Mouse (Mus musculus) heart, embryonic 11.5 days (tissue): ENCODE data around the gene Chst7. TPM values are rescaled to one million over a fixed set of nuclear protein-coding genes. Genes with fewer than 3 reads are reported as not detected.

Source experiments
- ATAC-seq: fragments of 200-750 bp; cut with Nextera tagmentation; replicated peaks from 2 replicates; pipeline ENCODE4 v1.8.0; 2017; ENCODE audit warnings: moderate library complexity; ENCODE audit not compliant: insufficient number of reproducible peaks, low FRiP score, low TSS enrichment
- H3K27ac ChIP-seq: fragments of 300-500 bp; sonication (generic); 2 replicates; pipeline ENCODE4 v1.5.1; 2014; ENCODE audit warnings: mild to moderate bottlenecking, low read depth, low read length
- H3K27me3 ChIP-seq: fragments of 300-500 bp; sonication (generic); 2 replicates; pipeline ENCODE4 v1.6.1; 2014; ENCODE audit warnings: mild to moderate bottlenecking, low read length, mixed read lengths; ENCODE audit not compliant: control insufficient read depth, insufficient read depth
- H3K36me3 ChIP-seq: fragments of 300-500 bp; sonication (generic); 2 replicates; pipeline ENCODE4 v1.6.1; 2014; ENCODE audit warnings: mild to moderate bottlenecking, low read length, moderate library complexity, mixed read lengths; ENCODE audit not compliant: control insufficient read depth, insufficient read depth
- H3K4me1 ChIP-seq: fragments of 300-500 bp; sonication (generic); 2 replicates; pipeline ENCODE4 v1.6.1; 2014; ENCODE audit warnings: low read length; ENCODE audit not compliant: control insufficient read depth, insufficient read depth
- H3K4me2 ChIP-seq: fragments of 300-500 bp; sonication (generic); 2 replicates; pipeline ENCODE4 v1.6.1; 2014; ENCODE audit warnings: mild to moderate bottlenecking, moderate library complexity
- H3K4me3 ChIP-seq: fragments of 300-500 bp; sonication (generic); 2 replicates; pipeline ENCODE4 v1.5.1; 2014; ENCODE audit warnings: low read depth, low read length
- H3K9ac ChIP-seq: fragments of 300-500 bp; sonication (generic); 2 replicates; pipeline ENCODE4 v1.6.1; 2014; ENCODE audit warnings: mild to moderate bottlenecking, low read depth, low read length, moderate library complexity
- H3K9me3 ChIP-seq: fragments of 300-500 bp; sonication (generic); replicated peaks from 2 replicates; pipeline ENCODE4 v1.6.1; 2016; ENCODE audit warnings: low read length; ENCODE audit not compliant: control insufficient read depth
- WGBS: fragments of 180-500 bp; shearing (Covaris S2); extraction: QIAGEN DNeasy Blood & Tissue Kit; methylation state at CpG from one replicate; pipeline ENCODE4 v1.1.7; 2014; ENCODE audit not compliant: insufficient replicate concordance; 5-methylcytosine and 5-hydroxymethylcytosine counted together
- polyA plus RNA-seq: library from polyadenylated mRNA; unstranded; fragments of >200 nt; fragmentation: Nextera tagmentation; extraction: Ambion mirVana; gene quantifications from 2 replicates; pipeline ENCODE4 v1.2.1, GENCODE M21; 2014

The Chst7 gene
- 2.0 and 2.6 TPM in 2 replicates for polyA plus RNA-seq

GRCm38 (mm10) chrX:20059381-20059971, at the start of gene Chst7:
Gene Chst7 (plus strand): TSS chrX:20059560.
- Histone ChIP-seq H3K36me3 (no peaks in the 10 kb centered on the region), H3K4me3 (peak within 1 kb of the TSS; percentile 48), H3K27me3 (peaks cover 7% of the 10 kb centered on the region), H3K9me3 (0 out of 2 replicates have a peak, but pooled peaks cover 2% of the 10 kb centered on the region), H3K4me2 (peak within 1 kb of the TSS; percentile 77), H3K9ac (0 out of 2 replicates have a peak within 1 kb of the TSS, but pooled peaks have one; percentile 5), H3K4me1 (no peaks in the 10 kb centered on the region), H3K27ac (no peak within 1 kb of the TSS)
- 14% methylated on average over 40 of the region's 40 CpGs for WGBS
- peak; percentile 87 for ATAC-seq

- ATAC-seq = no peak
- Histone ChIP-seq H3K4me2 (no peak overlapping the region), H3K4me3 (no peak overlapping the region), H3K4me1 (no peaks in the 10 kb centered on the region), H3K36me3 (no peaks in the 10 kb centered on the region), H3K27me3 (no peaks in the 10 kb centered on the region), H3K27ac (no peak overlapping the region), H3K9ac (no peak overlapping the region), H3K9me3 (no peaks in the 10 kb centered on the region)
- WGBS = 89% methylated on average over 2 of the region's 2 CpGs
Measured at GRCm38 (mm10) chrX:20012211-20012610, 47.1 kb upstream of the Chst7 start.

- Histone ChIP-seq H3K4me2 (no peak overlapping the region), H3K36me3 (no peaks in the 10 kb centered on the region)
- 41% methylated on average over 2 of the region's 2 CpGs for WGBS
Measured at GRCm38 (mm10) chrX:20020942-20021341, 38.4 kb upstream of the Chst7 start.

GRCm38 (mm10) chrX:20060096-20060768, 872 bp downstream of the Chst7 start:
- Histone ChIP-seq H3K4me2 (peak overlapping the region; percentile 77), H3K4me3 (peak overlapping the region; percentile 48), H3K36me3 (no peaks in the 10 kb centered on the region), H3K27me3 (peaks cover 7% of the 10 kb centered on the region), H3K27ac (no peak overlapping the region), H3K9me3 (0 out of 2 replicates have a peak, but pooled peaks cover 2% of the 10 kb centered on the region), H3K4me1 (no peaks in the 10 kb centered on the region), H3K9ac (0 out of 2 replicates have a peak overlapping the region, but pooled peaks have one; percentile 5)
- 22% methylated on average over 64 of the region's 65 CpGs for WGBS
- 0 out of 2 replicates have a peak, but pooled peaks have one; percentile 28 for ATAC-seq

More at GRCm38 (mm10) chrX:20020942-20021341, 38.4 kb upstream of the Chst7 start:
- ATAC-seq = no peak
- no peak overlapping the region for H3K9ac ChIP-seq
- H3K27ac ChIP-seq = no peak overlapping the region
- no peak overlapping the region for H3K4me3 ChIP-seq
- H3K27me3 ChIP-seq = no peaks in the 10 kb centered on the region
- no peaks in the 10 kb centered on the region for H3K4me1 ChIP-seq
- no peaks in the 10 kb centered on the region for H3K9me3 ChIP-seq

GRCm38 (mm10) chrX:20060769-20061315, 1.5 kb downstream of the Chst7 start:
- 19% methylated on average over 45 of the region's 47 CpGs for WGBS
- Histone ChIP-seq H3K4me1 (no peaks in the 10 kb centered on the region), H3K9ac (no peak overlapping the region), H3K27ac (no peak overlapping the region), H3K27me3 (peaks cover 7% of the 10 kb centered on the region), H3K4me2 (peak overlapping the region; percentile 77), H3K36me3 (no peaks in the 10 kb centered on the region), H3K9me3 (0 out of 2 replicates have a peak, but pooled peaks cover 2% of the 10 kb centered on the region), H3K4me3 (peak overlapping the region; percentile 48)
- no peak for ATAC-seq

GRCm38 (mm10) chrX:20061764-20062480, 2.6 kb downstream of the Chst7 start:
- WGBS = 54% methylated on average over 3 of the region's 3 CpGs

GRCm38 (mm10) chrX:20066636-20067035, 7.3 kb downstream of the Chst7 start:
- H3K9ac ChIP-seq = no peak overlapping the region
- H3K36me3 ChIP-seq = no peaks in the 10 kb centered on the region
- H3K9me3 ChIP-seq = no peaks in the 10 kb centered on the region
- H3K27ac ChIP-seq = no peak overlapping the region
- H3K4me2 ChIP-seq = no peak overlapping the region
- no peak overlapping the region for H3K4me3 ChIP-seq
- no peak for ATAC-seq
- no peaks in the 10 kb centered on the region for H3K4me1 ChIP-seq
- no peaks in the 10 kb centered on the region for H3K27me3 ChIP-seq

More at GRCm38 (mm10) chrX:20061764-20062480, 2.6 kb downstream of the Chst7 start:
- Histone ChIP-seq H3K4me3 (no peak overlapping the region), H3K27me3 (peaks cover 7% of the 10 kb centered on the region), H3K9me3 (0 out of 2 replicates have a peak, but pooled peaks cover 2% of the 10 kb centered on the region), H3K27ac (no peak overlapping the region), H3K9ac (no peak overlapping the region), H3K4me1 (no peaks in the 10 kb centered on the region), H3K36me3 (no peaks in the 10 kb centered on the region), H3K4me2 (no peak overlapping the region)
- ATAC-seq = no peak

- Histone ChIP-seq H3K4me3 (no peak overlapping the region), H3K36me3 (no peaks in the 10 kb centered on the region), H3K27me3 (no peaks in the 10 kb centered on the region), H3K27ac (no peak overlapping the region), H3K9ac (no peak overlapping the region), H3K9me3 (no peaks in the 10 kb centered on the region), H3K4me1 (no peaks in the 10 kb centered on the region), H3K4me2 (no peak overlapping the region)
- no peak for ATAC-seq
- 28% methylated on average over 4 of the region's 4 CpGs for WGBS
Measured at GRCm38 (mm10) chrX:20070196-20070595, 10.8 kb downstream of the Chst7 start.
